Mouse (Mus musculus) activated CD4-positive, CD25-positive, alpha-beta regulatory T cell, adult 4 months (primary cell): ENCODE measurements around the gene Ntn1. TPM values are rescaled to one million over a fixed set of nuclear protein-coding genes. Genes with fewer than 3 reads are reported as not detected.

ENCODE experiments used
- ATAC-seq: one replicate; pipeline ENCODE4 v1.8.0; 2017
- polyA plus RNA-seq, 2 experiments: library from polyadenylated mRNA; unstranded; fragments of 100-300 nt; shearing (Covaris generic); gene quantifications; one replicate each; pipeline ENCODE4 v1.2.1; 2017

The Ntn1 gene
- polyA plus RNA-seq, 2 experiments from 2014 or later = 0.17 to 0.41 TPM

DNA sequence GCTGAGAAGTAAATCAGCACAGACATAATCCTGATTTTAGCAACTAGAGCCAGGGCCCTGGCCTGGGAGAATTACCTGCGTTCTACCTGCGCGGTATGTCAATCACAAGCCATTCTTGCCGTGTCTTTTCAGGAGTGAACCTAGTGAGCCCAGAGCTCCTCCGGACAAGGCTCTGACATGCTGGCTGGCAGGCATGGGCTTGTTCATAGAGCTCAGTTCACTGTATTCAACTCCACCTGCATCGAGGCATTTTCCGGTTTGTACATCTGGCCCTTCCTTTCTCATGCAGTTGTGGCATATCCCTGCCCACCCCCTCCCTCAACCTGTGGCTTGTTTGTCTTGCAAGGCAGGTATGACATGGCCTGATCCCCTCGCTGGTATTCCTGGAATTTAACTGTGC, 5.0 kb upstream of the Ntn1 start:
- ATAC-seq = no peak

DNA sequence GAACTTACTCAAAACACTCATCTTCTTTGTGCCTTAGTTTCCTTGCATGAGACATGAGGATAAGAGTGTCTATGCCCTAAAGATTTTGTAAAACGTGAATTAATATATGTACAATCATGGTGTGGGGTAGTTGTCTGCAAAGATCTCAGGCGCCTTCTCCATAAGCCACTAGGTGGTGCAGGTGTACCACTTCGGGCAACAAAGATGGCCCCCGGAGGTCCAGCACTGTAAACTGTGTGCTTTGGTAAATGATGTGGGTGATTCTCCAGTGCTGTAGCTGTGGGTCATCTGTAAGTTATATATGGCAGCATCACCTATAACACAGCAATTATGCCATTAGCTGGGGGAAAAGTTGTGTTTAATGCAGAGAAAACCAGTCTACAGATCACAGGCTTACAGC, 3.6 kb upstream of the Ntn1 start:
- no peak for ATAC-seq

DNA sequence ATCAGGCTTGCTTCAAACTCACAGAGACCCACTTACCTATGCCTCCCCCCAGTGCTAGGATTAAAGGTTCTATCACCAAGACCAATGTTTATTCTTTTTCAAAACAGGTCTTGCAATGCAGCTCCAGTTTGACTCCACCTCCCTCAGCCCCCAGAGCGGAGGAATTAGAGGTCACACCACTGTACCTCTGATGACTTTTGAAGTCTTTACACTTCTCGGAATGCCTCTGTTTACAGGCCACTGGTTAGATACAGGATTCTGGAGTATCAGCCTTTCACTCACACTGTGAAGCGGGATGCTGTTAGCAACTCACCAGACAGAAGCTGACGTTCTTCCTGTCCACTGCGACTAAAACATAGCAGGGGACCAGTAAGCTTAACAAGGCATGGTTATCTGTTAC, 805 bp upstream of the Ntn1 start:
- no peak for ATAC-seq

DNA sequence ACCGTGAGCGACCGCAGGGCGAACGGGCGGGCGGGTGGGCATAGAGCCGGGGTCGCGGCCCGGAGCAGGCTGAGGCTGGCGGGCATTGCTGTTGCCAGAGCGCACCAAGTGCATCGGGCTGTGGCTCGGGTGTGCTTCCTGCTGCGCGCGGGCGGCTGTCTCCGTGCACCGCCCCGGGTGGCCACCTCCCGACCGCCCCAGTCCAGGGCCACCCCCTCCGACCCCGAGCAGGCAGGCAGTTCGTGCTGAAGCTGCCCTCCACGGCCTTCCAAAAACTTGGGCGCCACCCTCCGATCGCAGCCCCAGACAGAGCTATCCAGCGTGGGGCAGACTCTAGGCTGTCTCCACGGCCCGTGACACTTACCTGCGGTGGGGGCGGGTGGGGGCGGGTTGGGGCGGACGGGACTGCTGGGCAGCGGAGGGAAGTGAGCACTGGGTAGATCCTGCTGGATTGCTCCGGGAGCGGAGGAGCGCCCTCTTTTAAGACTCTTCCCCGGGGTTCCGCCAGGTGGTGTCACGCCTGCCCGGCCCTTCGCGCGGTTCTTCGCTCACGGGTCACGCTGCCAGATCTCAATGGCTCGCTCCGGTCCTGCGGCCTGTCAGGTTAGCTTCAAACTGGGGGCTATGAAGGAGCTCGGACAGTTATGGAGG, 477 bp downstream of the Ntn1 start:
- ATAC-seq = no peak

DNA sequence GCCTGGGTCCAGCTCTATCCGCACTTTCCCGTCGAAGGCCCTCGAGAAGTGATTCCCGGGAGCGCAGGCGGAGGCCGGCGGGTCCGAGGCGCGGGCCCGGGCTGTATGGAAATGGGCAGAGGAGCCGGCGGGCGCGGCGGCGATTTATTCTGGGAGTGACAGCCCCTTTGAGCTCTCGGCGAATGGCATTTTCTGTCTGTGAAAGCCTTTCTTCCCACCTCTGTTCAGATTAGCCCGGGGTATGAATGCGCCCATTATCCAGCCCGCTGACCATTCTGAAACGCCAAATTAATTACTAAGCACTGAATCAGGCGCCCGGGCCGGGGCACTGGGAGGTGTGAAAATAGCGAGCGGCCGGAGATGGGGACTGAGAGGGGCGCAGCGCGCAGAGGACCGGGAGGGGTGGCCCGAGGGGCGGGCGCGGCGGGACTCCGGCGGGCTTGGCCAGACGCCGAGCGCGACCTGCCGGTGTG, 1.0 kb downstream of the Ntn1 start:
- no peak for ATAC-seq

DNA sequence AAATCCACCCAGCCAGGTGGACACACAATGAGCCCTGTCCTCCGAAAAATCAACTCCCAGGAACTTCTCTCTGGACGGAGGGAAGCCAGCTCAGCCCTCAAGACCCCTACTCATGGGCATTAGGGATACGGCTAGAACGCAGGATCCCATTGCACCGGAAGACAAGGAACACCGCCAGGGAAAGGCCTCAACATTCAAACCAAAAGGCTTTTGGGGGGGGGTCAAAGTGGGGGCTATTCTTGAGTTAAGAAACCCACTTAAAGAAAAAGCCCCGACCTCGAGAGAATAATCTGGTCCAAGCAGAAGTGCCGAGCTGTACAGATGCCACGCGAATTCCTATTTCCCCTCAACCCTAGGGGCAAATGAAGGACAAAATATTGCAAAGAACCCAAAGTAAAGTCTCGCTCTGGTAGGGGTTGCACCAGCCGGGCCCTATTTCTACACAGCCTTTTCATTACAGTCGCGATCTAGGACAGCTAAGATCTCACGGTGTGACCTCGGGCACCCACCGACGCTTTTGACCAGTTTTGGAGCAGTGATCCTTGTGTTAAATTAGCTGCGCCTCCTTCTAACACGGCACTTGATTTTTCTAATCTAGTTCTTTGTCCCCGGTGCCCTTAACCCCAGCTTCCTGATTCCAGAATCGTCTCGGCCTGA, 1.6 kb downstream of the Ntn1 start:
- no peak for ATAC-seq

DNA sequence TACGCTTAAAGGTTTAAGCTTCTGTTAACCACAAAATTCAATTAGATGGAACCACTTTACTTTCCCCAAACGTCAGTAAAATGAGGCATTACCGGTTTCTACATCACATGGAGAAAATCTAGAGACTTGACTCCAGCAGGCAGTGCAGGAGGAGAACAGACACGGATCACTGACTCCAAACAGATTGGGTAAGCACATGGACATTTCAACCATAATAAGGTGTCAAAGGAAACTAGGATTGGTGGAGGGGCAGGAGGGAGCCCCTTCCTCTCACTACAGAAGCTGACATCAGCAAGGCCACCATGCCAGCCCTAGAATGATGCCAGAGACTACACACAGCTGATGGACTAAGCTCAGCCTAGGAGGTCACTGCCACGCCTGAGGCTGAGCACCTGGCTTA, 5.1 kb downstream of the Ntn1 start:
- no peak for ATAC-seq

DNA sequence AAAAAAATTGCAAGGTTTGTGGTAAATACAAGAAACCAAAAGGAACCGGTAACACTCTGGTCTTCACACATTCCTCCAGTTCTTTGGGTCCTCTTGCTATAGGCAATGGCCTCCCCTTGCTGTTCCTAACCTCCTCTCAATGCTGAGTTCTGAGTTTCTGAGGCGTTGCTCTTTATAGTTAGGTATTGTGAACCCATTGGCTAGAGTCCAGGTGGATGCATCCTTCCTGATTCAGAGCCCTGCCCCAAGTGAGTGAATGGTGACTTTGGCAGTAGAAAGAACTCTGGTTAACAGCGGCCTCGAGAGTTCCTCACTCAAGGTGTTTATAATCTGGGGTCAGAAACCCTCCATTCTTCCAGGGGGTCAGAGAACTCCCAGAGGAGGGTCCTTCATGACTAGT, 5.9 kb downstream of the Ntn1 start:
- no peak for ATAC-seq

DNA sequence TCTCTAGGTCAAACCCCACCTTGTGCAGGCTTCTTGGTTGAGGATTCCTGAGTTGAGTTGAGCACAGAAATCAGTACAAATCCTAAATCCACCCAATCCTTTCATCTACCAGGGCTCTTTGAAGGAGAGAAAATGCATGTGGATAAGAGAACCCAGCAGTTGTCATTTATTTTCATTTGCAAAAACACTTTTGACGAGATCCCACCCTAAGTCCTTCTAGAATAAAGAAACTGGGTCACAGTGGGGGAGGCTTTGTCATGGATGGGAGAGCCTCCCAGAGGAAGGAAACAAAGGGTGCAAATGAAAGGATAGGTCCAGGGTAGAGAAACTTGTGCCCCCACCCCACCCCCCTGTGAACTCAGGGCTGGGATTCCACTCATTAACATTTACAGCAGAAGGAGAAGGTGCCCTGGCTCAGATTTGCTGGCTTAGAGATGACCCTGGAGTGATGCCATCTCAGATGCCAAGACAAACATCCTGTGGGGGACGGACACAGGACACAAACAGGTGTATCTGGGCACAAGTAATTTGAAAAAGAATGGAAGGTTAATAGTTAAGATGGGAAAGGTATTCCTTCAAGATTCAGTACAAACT, 6.6 kb downstream of the Ntn1 start:
- ATAC-seq = no peak

DNA sequence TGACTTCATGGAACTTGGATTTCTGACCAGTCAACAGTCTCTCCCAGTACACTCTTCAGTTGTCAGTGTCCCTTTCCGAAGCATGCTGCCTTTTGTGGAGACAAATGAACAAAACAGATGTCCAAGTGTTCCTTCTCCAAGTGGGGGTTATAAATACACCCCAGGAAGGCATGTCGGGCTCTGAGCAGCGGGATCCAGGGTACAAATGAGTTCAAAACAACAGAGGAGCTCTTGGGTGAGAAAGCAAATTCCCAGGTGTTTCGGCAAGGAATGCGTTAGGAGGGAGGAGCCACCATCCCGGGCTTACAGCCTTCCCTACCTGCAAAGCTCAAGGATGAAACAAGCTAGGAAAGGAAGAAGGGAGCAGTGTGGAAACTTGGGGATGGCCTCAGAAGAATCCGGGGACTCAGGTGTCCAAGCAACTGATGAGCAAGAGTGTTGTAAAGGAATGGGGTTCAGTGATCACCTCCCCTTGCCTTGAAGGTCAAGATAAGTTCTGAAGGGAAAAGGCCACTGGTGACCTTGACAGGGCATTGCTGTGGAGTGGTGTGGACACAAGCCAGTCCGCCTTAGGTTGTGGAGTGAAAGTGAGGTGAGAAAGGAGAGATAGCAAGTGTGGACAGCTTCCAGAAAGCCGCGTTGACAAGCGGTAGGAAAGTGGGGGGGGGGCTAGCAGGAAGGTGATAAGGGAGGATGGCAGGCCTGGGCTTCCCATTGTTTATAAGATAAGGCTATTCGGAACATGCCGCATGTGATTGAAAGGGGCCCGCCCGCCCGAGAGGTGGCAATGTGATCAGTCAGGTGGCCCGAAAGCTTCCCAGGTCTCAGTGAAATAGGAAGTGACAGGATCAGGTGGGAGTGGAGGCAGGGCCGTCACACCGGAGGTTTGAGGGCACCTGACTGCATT, 10.0 kb downstream of the Ntn1 start:
- no peak for ATAC-seq

DNA sequence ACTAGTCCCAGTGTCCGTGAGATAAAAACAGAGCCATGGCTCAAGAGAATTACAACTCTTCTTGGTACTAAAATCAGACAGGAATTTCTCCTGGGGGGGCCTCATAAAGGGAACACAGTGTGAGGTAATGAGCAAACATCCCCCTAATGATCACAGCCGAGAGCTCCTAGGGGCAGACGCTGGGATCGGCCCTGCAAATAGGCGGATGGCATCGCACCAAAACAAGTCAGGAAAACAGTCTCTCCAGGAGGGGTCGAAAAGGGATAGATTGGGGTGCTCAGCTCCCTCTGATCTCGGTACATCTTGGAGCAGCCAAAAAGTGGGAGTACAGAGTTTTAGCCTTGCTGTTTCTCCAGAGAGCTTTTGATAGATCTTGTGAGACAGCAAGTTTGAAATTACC, 11.0 kb downstream of the Ntn1 start:
- no peak for ATAC-seq

DNA sequence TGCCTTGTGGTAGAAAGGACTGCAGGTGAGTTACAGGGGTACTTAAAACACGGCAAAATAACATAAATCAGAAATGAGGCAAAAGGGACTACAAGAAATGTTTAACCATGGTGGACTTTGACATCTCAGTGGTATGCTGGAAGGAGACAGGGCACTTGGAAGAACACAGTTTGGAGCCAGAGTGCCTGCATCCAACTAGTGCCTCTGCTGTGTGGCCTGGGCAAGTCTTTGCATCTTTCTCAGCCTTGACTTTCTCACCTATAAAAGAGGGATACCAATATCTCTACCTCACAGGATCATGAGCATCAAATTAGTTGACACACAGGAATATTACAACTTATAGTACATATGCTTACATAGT, 12.0 kb downstream of the Ntn1 start:
- no peak for ATAC-seq

DNA sequence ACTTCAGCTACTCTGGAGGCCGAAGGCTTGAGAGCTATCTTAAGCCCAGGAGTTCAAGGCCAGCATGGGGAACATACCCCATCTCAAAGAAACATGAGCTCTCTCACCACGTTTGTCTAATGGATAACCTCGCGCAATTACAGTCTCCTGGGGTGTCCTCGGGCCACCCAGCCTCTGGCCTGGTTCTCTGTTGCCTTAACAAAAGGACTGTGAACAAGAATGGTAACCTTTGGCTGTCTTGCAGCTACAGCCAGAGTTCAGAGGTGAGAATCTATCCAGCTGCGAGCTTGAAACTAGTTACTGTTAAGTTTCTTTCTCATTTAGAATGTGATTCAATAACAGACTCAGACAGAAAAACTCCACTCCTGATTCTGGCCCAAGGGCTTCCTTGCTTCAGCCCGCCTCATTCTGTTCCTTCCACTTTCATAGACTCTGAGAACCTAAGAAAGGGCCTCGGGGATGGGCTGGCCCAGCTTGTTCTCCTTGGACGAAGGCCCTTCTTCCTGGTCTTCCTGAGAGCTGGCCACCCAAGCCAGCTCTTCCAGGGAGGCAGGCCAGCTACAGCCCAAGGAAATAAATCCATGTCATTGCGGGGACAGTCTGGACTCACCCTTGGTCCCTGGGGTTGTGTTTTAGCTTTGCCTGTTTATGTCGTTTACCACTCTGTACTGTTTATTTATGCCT, 12.5 kb downstream of the Ntn1 start:
- ATAC-seq = no peak

DNA sequence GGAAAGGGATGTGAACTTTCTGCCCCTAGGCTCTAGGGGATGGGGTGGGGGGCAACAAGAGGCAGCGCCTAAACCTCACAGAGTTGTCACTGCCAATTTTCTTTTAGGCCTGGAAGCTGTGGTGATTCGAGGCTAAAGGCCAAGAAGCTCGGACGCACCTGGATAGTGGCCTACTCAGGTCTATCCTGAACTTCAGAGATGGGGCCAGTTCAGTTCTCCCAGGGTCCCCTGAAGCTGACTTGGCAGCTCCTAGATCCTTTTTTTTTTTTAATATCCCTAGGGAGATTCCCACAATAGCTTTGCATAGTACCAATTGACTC, 13.2 kb downstream of the Ntn1 start:
- no peak for ATAC-seq

DNA sequence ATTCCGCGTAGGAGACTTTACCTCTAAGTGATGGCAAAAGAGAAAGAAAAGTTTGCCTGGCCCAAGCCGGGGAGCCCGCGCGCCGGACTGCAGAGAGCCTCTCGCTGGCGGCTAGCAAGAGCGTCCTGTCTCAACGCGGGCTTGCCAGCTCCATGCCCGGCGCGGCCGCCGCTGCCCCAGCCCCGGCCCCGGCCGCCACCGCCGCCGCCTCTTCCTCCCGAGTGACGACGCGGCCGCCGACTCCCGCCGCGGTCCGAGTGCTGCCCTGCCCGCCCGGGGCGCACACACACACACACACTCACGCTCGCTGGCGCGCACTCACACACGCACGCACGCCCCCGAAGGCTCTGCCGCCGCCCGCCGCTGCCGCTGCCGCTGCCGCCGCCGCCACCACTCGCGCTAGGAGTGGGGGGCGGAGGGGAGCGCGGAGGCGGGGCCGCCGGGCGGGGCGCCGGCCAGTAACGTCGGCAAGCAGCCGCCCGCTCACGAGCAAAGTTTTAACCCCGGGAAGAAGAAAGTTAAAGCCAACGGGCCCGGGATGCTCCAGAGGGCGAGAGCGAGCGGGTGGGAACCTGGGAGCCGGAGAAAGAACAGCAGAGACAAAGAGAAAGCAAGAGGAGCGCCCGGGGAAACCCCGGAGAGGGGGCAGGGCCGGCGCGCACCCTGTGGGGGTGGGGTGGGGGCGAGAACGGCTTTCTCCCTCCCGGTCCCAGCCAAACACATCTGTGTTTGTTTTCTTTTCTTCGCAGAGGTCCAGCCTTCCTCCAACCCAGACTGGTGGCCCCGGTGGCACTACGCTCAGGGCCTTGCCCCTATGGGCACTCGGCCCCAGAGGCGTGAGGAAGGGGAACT, 13.8 kb downstream of the Ntn1 start:
- ATAC-seq = peak; percentile 28

DNA sequence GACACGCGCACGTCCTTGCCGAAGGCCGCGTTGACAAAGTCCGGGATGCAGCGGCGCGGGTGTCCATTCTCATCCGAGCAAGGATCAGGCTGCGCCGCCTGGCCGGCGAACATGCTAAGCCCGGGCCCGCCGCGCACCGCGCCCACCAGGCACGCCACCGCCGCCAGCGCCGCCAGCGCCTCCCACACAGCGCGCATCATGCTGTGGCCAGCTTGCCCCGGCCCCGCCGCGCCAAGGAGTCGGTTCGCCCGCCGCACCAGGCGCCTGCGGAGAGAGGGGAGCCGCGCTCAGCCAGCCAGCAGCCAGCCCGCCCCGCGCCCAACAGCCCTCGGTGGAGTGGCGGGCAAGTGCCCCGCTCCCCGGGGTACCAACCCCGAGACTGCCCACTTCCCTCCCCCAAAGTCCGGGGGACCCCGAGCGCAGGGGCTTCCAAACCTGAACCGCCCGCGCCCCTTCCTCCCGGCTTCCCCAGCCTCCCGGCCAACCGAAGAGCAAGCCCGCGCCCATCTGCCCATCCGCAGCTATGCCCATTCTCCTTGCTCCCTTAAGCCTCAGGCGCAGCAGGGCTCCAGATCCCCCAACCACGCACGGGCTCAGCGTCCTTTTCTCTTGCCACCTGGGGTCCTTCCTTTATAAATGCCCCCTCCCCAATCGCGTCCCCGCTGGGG, 14.6 kb downstream of the Ntn1 start:
- ATAC-seq = no peak

DNA sequence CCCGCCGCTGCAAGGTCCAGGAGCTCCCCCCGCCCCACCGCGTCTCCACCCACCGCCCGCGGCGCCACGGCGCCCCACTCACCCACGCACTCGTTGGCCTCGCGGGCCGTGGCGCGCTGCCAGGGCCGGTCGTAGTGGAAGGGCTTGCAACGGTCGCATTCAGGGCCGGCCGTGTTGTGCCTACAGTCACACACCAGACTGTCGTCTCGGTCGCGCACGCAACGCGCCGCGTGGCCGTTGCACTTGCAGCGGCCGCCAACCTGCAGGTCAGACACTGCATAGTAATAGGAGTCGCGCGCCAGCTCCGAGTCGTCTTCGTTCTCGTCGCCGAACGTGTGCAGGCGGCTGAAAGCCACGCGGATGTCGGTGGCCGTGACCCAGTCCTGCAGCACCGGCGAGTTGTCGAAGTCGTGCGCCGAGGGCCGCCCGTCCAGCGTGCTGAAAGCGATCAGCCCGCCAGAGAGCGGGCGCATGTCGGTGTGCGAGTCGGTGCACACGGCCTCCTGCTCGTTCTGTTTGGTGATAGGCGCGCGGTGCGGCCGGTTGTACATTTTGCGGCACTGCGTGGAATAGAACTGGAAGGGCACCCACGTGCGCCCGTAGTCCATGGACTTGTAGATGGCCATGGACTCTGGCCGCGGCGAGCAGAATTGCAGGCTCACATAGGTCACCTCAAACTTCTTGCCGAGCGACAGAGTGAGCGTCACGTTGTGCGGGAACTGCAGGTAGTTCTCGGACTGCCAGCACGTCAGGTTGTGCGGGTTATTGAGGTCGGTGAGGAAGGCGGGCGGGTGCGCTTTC, 15.4 kb downstream of the Ntn1 start:
- ATAC-seq = no peak

DNA sequence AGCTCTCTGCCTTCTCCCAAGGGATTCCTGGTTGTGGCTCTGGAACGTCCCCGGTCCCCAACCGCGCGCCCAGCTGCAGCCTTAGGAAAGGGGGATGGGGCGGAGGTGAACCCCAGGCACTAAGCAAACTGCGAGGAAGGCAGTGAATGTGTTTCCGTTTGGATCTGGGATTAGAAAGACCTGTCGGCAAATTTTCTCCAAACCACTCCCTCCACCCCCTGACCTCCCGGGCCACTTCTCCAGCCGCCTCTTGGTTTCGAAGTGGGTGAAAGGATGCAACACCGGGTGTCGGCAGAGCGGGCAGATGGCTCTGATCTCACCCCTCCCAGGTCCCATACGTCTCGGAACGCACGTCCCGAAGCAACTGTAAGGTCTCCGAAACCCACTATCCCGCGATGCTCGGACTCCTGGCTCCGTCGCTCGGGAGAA, 16.0 kb downstream of the Ntn1 start:
- ATAC-seq = no peak

DNA sequence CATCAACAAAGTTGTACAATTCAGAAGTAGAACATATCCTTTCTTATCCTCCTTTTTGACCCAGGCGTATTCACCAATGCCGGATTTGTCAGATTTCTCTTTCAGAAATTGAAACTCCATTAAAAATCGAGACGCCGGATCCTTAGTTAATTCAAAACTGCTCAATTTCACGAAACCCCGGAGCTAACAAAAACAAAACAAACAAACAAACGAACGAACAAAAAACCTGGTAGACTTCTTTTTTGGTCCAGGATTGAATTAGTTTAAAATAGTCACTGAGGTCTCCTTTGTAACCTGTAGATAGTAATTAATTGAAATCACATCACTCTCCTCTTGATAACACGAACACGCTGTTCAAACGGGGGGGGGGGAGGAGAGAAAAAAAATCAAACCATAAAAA, 16.5 kb downstream of the Ntn1 start:
- no peak for ATAC-seq

DNA sequence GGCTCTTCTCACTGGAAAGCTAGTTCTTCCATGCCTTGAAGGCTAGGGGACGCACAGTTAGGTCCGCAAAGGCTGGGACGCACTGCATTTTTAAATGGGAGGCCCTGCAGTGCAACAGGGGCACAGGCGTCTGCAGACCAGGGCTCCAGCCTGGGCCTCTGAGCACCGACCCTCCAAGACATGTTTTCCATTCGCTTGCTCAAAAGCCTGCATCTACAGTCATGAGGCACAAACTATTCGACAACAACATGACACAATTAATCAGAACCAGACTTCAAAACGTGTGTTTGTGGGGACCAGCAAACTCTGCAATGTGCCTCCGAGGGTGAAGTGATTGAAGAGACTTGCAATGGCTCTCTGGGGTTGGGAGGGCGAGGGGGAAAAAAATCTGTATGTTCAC, 17.1 kb downstream of the Ntn1 start:
- ATAC-seq = no peak
